Mouse (Mus musculus): ENCODE measurements around the gene Sptb. TPM values are rescaled to one million over a fixed set of nuclear protein-coding genes. Genes with fewer than 3 reads are reported as not detected.
A peak's percentile ranks its signal among the peaks of the same experiment; 100 is the strongest.

Sptb gene
- total and polyA plus RNA-seq, 2 experiments: 0.43 to 0.46 TPM

GRCm38 (mm10) chr12:76593839-76594322, 116.5 kb downstream of the Sptb start:
- DNase-seq (ENCODE audit: extremely low read depth, low read depth, low spot score): no peak
- 37% methylated on average over 7 of the region's 7 CpGs for WGBS
- Histone ChIP-seq H3K27me3 (ENCODE audit: control insufficient read depth, insufficient read depth, low read length) (no peaks in the 10 kb centered on the region), H3K36me3 (ENCODE audit: control insufficient read depth, insufficient read depth, low read length) (no peaks in the 10 kb centered on the region), H3K79me2 (ENCODE audit: control insufficient read depth, insufficient read depth, low read length) (no peaks in the 10 kb centered on the region), H3K4me1 (ENCODE audit: control insufficient read depth, insufficient read depth, low read length) (no peaks in the 10 kb centered on the region), H3K27ac (replicated peaks; ENCODE audit: insufficient read depth, low read depth, low read length) (no peak overlapping the region), H3K4me3 (ENCODE audit: insufficient read depth, low read depth, low read length) (no peak overlapping the region), H3K9ac (ENCODE audit: low read depth, low read length) (no peak overlapping the region)
- TF ChIP-seq POLR2A (IDR thresholded peaks at IDR 0.05; ENCODE audit: extremely low read depth, insufficient read depth, low read length): no peak
- TF ChIP-seq CTCF (IDR thresholded peaks at IDR 0.05; ENCODE audit: low read depth, low read length): no peak

- Histone ChIP-seq H3K79me2 (ENCODE audit: control insufficient read depth, insufficient read depth, low read length) (no peaks in the 10 kb centered on the region), H3K9ac (ENCODE audit: low read depth, low read length) (no peak overlapping the region), H3K27ac (replicated peaks; ENCODE audit: insufficient read depth, low read depth, low read length) (no peak overlapping the region), H3K4me1 (ENCODE audit: control insufficient read depth, insufficient read depth, low read length) (no peaks in the 10 kb centered on the region), H3K4me3 (ENCODE audit: insufficient read depth, low read depth, low read length) (no peak overlapping the region), H3K36me3 (ENCODE audit: control insufficient read depth, insufficient read depth, low read length) (no peaks in the 10 kb centered on the region), H3K27me3 (ENCODE audit: control insufficient read depth, insufficient read depth, low read length) (no peaks in the 10 kb centered on the region)
- no peak for TF ChIP-seq POLR2A (IDR thresholded peaks at IDR 0.05; ENCODE audit: extremely low read depth, insufficient read depth, low read length)
- TF ChIP-seq CTCF (IDR thresholded peaks at IDR 0.05; ENCODE audit: low read depth, low read length): no peak
- no peak for DNase-seq (ENCODE audit: extremely low read depth, low read depth, low spot score)
- 90% methylated on average over 6 of the region's 6 CpGs for WGBS
These were observed 117.1 kb downstream of the Sptb start for GRCm38 (mm10) chr12:76593254-76593653.

- 55% methylated on average over 1 of the region's 1 CpGs for WGBS
- H3K4me1 ChIP-seq (ENCODE audit: control insufficient read depth, insufficient read depth, low read length): no peaks in the 10 kb centered on the region
- H3K9ac ChIP-seq (ENCODE audit: low read depth, low read length): no peak overlapping the region
- H3K36me3 ChIP-seq (ENCODE audit: control insufficient read depth, insufficient read depth, low read length): no peaks in the 10 kb centered on the region
- H3K79me2 ChIP-seq (ENCODE audit: control insufficient read depth, insufficient read depth, low read length): no peaks in the 10 kb centered on the region
- no peak overlapping the region for H3K4me3 ChIP-seq (ENCODE audit: insufficient read depth, low read depth, low read length)
- H3K27me3 ChIP-seq (ENCODE audit: control insufficient read depth, insufficient read depth, low read length): no peaks in the 10 kb centered on the region
- TF ChIP-seq CTCF (IDR thresholded peaks at IDR 0.05; ENCODE audit: low read depth, low read length) (peak; percentile 73), POLR2A (IDR thresholded peaks at IDR 0.05; ENCODE audit: extremely low read depth, insufficient read depth, low read length) (no peak)
- no peak overlapping the region for H3K27ac ChIP-seq (replicated peaks; ENCODE audit: insufficient read depth, low read depth, low read length)
- peak; percentile 27 for DNase-seq (ENCODE audit: extremely low read depth, low read depth, low spot score)
These were observed 118.1 kb downstream of the Sptb start for GRCm38 (mm10) chr12:76592213-76592612.

GRCm38 (mm10) chr12:76591037-76591436, 119.3 kb downstream of the Sptb start:
- 85% methylated on average over 3 of the region's 3 CpGs for WGBS
- H3K36me3 ChIP-seq (ENCODE audit: control insufficient read depth, insufficient read depth, low read length): no peaks in the 10 kb centered on the region
- no peak overlapping the region for H3K27ac ChIP-seq (replicated peaks; ENCODE audit: insufficient read depth, low read depth, low read length)
- no peak for TF ChIP-seq POLR2A (IDR thresholded peaks at IDR 0.05; ENCODE audit: extremely low read depth, insufficient read depth, low read length)
- TF ChIP-seq CTCF (IDR thresholded peaks at IDR 0.05; ENCODE audit: low read depth, low read length): no peak
- no peaks in the 10 kb centered on the region for H3K4me1 ChIP-seq (ENCODE audit: control insufficient read depth, insufficient read depth, low read length)
- no peak overlapping the region for H3K4me3 ChIP-seq (ENCODE audit: insufficient read depth, low read depth, low read length)
- no peaks in the 10 kb centered on the region for H3K27me3 ChIP-seq (ENCODE audit: control insufficient read depth, insufficient read depth, low read length)
- DNase-seq (ENCODE audit: extremely low read depth, low read depth, low spot score): no peak
- no peak overlapping the region for H3K9ac ChIP-seq (ENCODE audit: low read depth, low read length)
- H3K79me2 ChIP-seq (ENCODE audit: control insufficient read depth, insufficient read depth, low read length): no peaks in the 10 kb centered on the region

- Histone ChIP-seq H3K79me2 (ENCODE audit: control insufficient read depth, insufficient read depth, low read length) (no peaks in the 10 kb centered on the region), H3K27ac (replicated peaks; ENCODE audit: insufficient read depth, low read depth, low read length) (no peak overlapping the region), H3K4me3 (ENCODE audit: insufficient read depth, low read depth, low read length) (no peak overlapping the region), H3K27me3 (ENCODE audit: control insufficient read depth, insufficient read depth, low read length) (no peaks in the 10 kb centered on the region), H3K36me3 (ENCODE audit: control insufficient read depth, insufficient read depth, low read length) (no peaks in the 10 kb centered on the region), H3K4me1 (ENCODE audit: control insufficient read depth, insufficient read depth, low read length) (no peaks in the 10 kb centered on the region), H3K9ac (ENCODE audit: low read depth, low read length) (no peak overlapping the region)
- no peak for DNase-seq (ENCODE audit: extremely low read depth, low read depth, low spot score)
- TF ChIP-seq CTCF (IDR thresholded peaks at IDR 0.05; ENCODE audit: low read depth, low read length): no peak
- TF ChIP-seq POLR2A (IDR thresholded peaks at IDR 0.05; ENCODE audit: extremely low read depth, insufficient read depth, low read length): no peak
- 30% methylated on average over 6 of the region's 6 CpGs for WGBS
These were observed 120.8 kb downstream of the Sptb start for GRCm38 (mm10) chr12:76589531-76589930.

GRCm38 (mm10) chr12:76587357-76587756, 123.0 kb downstream of the Sptb start:
- 74% methylated on average over 11 of the region's 11 CpGs for WGBS
- Histone ChIP-seq H3K27ac (replicated peaks; ENCODE audit: insufficient read depth, low read depth, low read length) (no peak overlapping the region), H3K4me1 (ENCODE audit: control insufficient read depth, insufficient read depth, low read length) (no peaks in the 10 kb centered on the region), H3K27me3 (ENCODE audit: control insufficient read depth, insufficient read depth, low read length) (no peaks in the 10 kb centered on the region), H3K36me3 (ENCODE audit: control insufficient read depth, insufficient read depth, low read length) (no peaks in the 10 kb centered on the region), H3K4me3 (ENCODE audit: insufficient read depth, low read depth, low read length) (no peak overlapping the region), H3K79me2 (ENCODE audit: control insufficient read depth, insufficient read depth, low read length) (no peaks in the 10 kb centered on the region), H3K9ac (ENCODE audit: low read depth, low read length) (no peak overlapping the region)
- TF ChIP-seq CTCF (IDR thresholded peaks at IDR 0.05; ENCODE audit: low read depth, low read length) (no peak), POLR2A (IDR thresholded peaks at IDR 0.05; ENCODE audit: extremely low read depth, insufficient read depth, low read length) (no peak)
- no peak for DNase-seq (ENCODE audit: extremely low read depth, low read depth, low spot score)
